In the genomic region with DNA sequence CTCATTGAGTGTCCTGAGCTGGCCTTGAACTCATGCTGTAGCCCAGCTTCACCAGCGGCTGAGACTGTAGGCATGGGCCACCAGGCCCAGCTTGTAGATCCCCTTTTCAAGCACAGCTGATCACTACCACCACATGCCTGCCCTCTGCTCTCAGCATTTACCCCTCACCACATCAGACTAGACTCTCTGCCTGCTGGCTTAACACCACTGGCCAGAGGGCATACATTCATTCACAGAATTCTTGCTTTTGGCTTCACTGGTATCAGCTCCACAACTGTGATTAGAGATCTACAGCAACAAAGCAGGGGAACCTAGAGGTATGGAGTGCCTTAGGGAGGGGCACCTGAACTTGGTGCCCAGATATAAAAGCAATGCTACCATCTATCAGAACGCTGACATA, we compare ENCODE assay signal across 9 mouse cellular contexts. TPM values are rescaled to one million over a fixed set of nuclear protein-coding genes. Genes with fewer than 3 reads are reported as not detected.
DNase-seq lines count a peak whose midpoint lies in the region; ATAC-seq and TF ChIP-seq lines count a peak whose summit lies in the region.
"Had no signal": no experiment of that assay in that cellular context is flagged by ENCODE, and none has a peak within 500 bp of the region (broad histone marks: within the 10 kb centered on the region; RNA-seq: fewer than 3 reads in every experiment).

No protein-coding gene starts in this region.

- H3K4me3 ChIP-seq in left cerebral cortex, adult 2 months: peak overlapping the region; percentile 55
- peak overlapping the region; percentile 57 for H3K4me3 ChIP-seq in forebrain, embryonic 10.5 days
- peak overlapping the region; percentile 55 for H3K4me3 ChIP-seq in intestine, embryonic 16.5 days (ENCODE audit: low read length)
- no peak overlapping the region for H3K4me3 ChIP-seq in neural tube, embryonic 12.5 days

- peaks cover 7% of the 10 kb centered on the region; the same call in 1 of the 2 replicates for H3K27me3 ChIP-seq in forebrain, embryonic 10.5 days (ENCODE audit: poor library complexity, severe bottlenecking)
- no peaks in the 10 kb centered on the region for H3K27me3 ChIP-seq in intestine, embryonic 16.5 days (replicated peaks; ENCODE audit: control insufficient read depth, insufficient read depth, low read length)
- no peaks in the 10 kb centered on the region for H3K27me3 ChIP-seq in neural tube, embryonic 12.5 days (replicated peaks)

- no peak overlapping the region for H3K9ac ChIP-seq in intestine, embryonic 16.5 days (ENCODE audit: low read depth, low read length)
- H3K9ac ChIP-seq in neural tube, embryonic 12.5 days: no peak overlapping the region

- peaks cover 28% of the 10 kb centered on the region for H3K36me3 ChIP-seq in forebrain, embryonic 10.5 days (replicated peaks)
- peaks cover 12% of the 10 kb centered on the region for H3K36me3 ChIP-seq in intestine, embryonic 16.5 days (ENCODE audit: control insufficient read depth, insufficient read depth, low read length)
- peaks cover 22% of the 10 kb centered on the region for H3K36me3 ChIP-seq in neural tube, embryonic 12.5 days

- TF ChIP-seq CTCF in left cerebral cortex, adult 2 months (IDR thresholded peaks at IDR 0.05): no peak

- 91% methylated on average over 2 of the region's 2 CpGs for WGBS in forebrain, embryonic 10.5 days
- 91% methylated on average over 2 of the region's 2 CpGs for WGBS in intestine, embryonic 16.5 days
- WGBS in neural tube, embryonic 12.5 days: 94% methylated on average over 2 of the region's 2 CpGs

- intact Hi-C loops in left cerebral cortex, adult 2 months (cut with DNase I): no loop called here
- intact Hi-C loops in left cerebral cortex, postnatal 36 days (cut with DNase I): no loop called here

- no peak for DNase-seq in left cerebral cortex, adult 2 months (ENCODE audit: extremely low spot score in 1 of 2, low spot score in 2 of 2)
- no peak for DNase-seq in left cerebral cortex, postnatal 36 days (ENCODE audit: low spot score in 2 of 2)
- DNase-seq in forebrain, embryonic 10.5 days (ENCODE audit: extremely low spot score, low spot score): no peak
- DNase-seq in yolk sac, embryonic 10.5 days (ENCODE audit: low spot score): no peak
- DNase-seq in urinary bladder, postnatal 14 days (ENCODE audit: low spot score): no peak
- no peak for DNase-seq in lung, postnatal 10 days

- H3K27ac ChIP-seq in left cerebral cortex, adult 2 months: peak overlapping the region; percentile 97; the same call in 1 of the 2 replicates
- no peak overlapping the region for H3K27ac ChIP-seq in forebrain, embryonic 10.5 days
- no peak overlapping the region for H3K27ac ChIP-seq in intestine, embryonic 16.5 days (ENCODE audit: low read length)
- no peak overlapping the region for H3K27ac ChIP-seq in neural tube, embryonic 12.5 days

- no peak for ATAC-seq in intestine, embryonic 16.5 days
- ATAC-seq in neural tube, embryonic 12.5 days (ENCODE audit: low FRiP score, low read depth): no peak

- no peaks in the 10 kb centered on the region for H3K9me3 ChIP-seq in forebrain, embryonic 10.5 days
- H3K9me3 ChIP-seq in intestine, embryonic 16.5 days (ENCODE audit: control insufficient read depth, low read length): no peaks in the 10 kb centered on the region
- H3K9me3 ChIP-seq in neural tube, embryonic 12.5 days: no peaks in the 10 kb centered on the region

- H3K4me2 ChIP-seq in intestine, embryonic 16.5 days (ENCODE audit: low read depth, low read length): peak overlapping the region; percentile 60
- peak overlapping the region; percentile 52 for H3K4me2 ChIP-seq in neural tube, embryonic 12.5 days (replicated peaks)

- H3K4me1 ChIP-seq in forebrain, embryonic 10.5 days: peaks cover 23% of the 10 kb centered on the region
- peaks cover 13% of the 10 kb centered on the region for H3K4me1 ChIP-seq in intestine, embryonic 16.5 days (ENCODE audit: control insufficient read depth, insufficient read depth, low read length)
- peaks cover 5% of the 10 kb centered on the region; the same call in 1 of the 2 replicates for H3K4me1 ChIP-seq in neural tube, embryonic 12.5 days

RNA-seq across cellular contexts. Expression of gene Aip, which starts 5.2 kb away (rescaled TPM):
- total RNA-seq in left cerebral cortex, adult 2 months (2021): 100 to 1,000 TPM; 118 to 125 TPM
- total RNA-seq in left cerebral cortex, postnatal 36 days (2021): 100 to 1,000 TPM; 106 to 133 TPM
- 55.2 and 56.5 TPM in 2 replicates for polyA plus RNA-seq in forebrain, embryonic 10.5 days (2016; fragmentation: Nextera tagmentation; extraction: Ambion mirVana)
- polyA plus RNA-seq in intestine, embryonic 16.5 days (2015; fragmentation: Nextera tagmentation; extraction: Ambion mirVana): 78.4 and 81.2 TPM in 2 replicates
- 67.3 and 69.4 TPM in 2 replicates for polyA plus RNA-seq in neural tube, embryonic 12.5 days (2016; fragmentation: Nextera tagmentation; extraction: Ambion mirVana)

RNA-seq across cellular contexts. Expression of gene Gpr152, which starts 19.1 kb away (rescaled TPM):
- not detected for total RNA-seq in left cerebral cortex, adult 2 months (2021)
- total RNA-seq in left cerebral cortex, postnatal 36 days (2021): not detected
- not detected in 2 replicates for polyA plus RNA-seq in forebrain, embryonic 10.5 days (2016; fragmentation: Nextera tagmentation; extraction: Ambion mirVana)
- polyA plus RNA-seq in intestine, embryonic 16.5 days (2015; fragmentation: Nextera tagmentation; extraction: Ambion mirVana): 0.04 TPM in 1 of 2 replicates, not detected in the other
- not detected in 2 replicates for polyA plus RNA-seq in neural tube, embryonic 12.5 days (2016; fragmentation: Nextera tagmentation; extraction: Ambion mirVana)
- total RNA-seq: megakaryocyte progenitor cell, adult 5-6 weeks had no signal

RNA-seq across cellular contexts. Expression of gene Pitpnm1, which starts 20.7 kb away (rescaled TPM):
- 100 to 1,000 TPM; 217 to 229 TPM for total RNA-seq in left cerebral cortex, adult 2 months (2021)
- 100 to 1,000 TPM; 202 to 203 TPM for total RNA-seq in left cerebral cortex, postnatal 36 days (2021)
- 12.1 and 15.8 TPM in 2 replicates for polyA plus RNA-seq in forebrain, embryonic 10.5 days (2016; fragmentation: Nextera tagmentation; extraction: Ambion mirVana)
- polyA plus RNA-seq in intestine, embryonic 16.5 days (2015; fragmentation: Nextera tagmentation; extraction: Ambion mirVana): 17.5 and 19.7 TPM in 2 replicates
- 26.2 and 27.8 TPM in 2 replicates for polyA plus RNA-seq in neural tube, embryonic 12.5 days (2016; fragmentation: Nextera tagmentation; extraction: Ambion mirVana)

RNA-seq across cellular contexts. Expression of gene Cabp4, which starts 23.3 kb away (rescaled TPM):
- under 1 TPM in 1 of 2 experiments, not detected in 1; 0.26 TPM for total RNA-seq in left cerebral cortex, adult 2 months (2021)
- not detected for total RNA-seq in left cerebral cortex, postnatal 36 days (2021)
- polyA plus RNA-seq in forebrain, embryonic 10.5 days (2016; fragmentation: Nextera tagmentation; extraction: Ambion mirVana): not detected in 2 replicates
- 0.11 and 0.20 TPM in 2 replicates for polyA plus RNA-seq in intestine, embryonic 16.5 days (2015; fragmentation: Nextera tagmentation; extraction: Ambion mirVana)
- polyA plus RNA-seq in neural tube, embryonic 12.5 days (2016; fragmentation: Nextera tagmentation; extraction: Ambion mirVana): 0.13 and 0.19 TPM in 2 replicates
- total RNA-seq: megakaryocyte progenitor cell, adult 5-6 weeks had no signal

RNA-seq across cellular contexts. Expression of gene Cdk2ap2, which starts 23.5 kb away (rescaled TPM):
- total RNA-seq in left cerebral cortex, adult 2 months (2021): 10 to 100 TPM; 28.4 to 32.5 TPM
- total RNA-seq in left cerebral cortex, postnatal 36 days (2021): 10 to 100 TPM; 28.8 to 34.1 TPM
- 85.8 and 86.6 TPM in 2 replicates for polyA plus RNA-seq in forebrain, embryonic 10.5 days (2016; fragmentation: Nextera tagmentation; extraction: Ambion mirVana)
- 159 TPM in 2 replicates for polyA plus RNA-seq in intestine, embryonic 16.5 days (2015; fragmentation: Nextera tagmentation; extraction: Ambion mirVana)
- 73.6 and 75.9 TPM in 2 replicates for polyA plus RNA-seq in neural tube, embryonic 12.5 days (2016; fragmentation: Nextera tagmentation; extraction: Ambion mirVana)
